7 mouse cellular contexts compared by ENCODE assay signal in genomic region chr6:147475727-147476613, GRCm38 (mm10). TPM values are rescaled to one million over a fixed set of nuclear protein-coding genes. Genes with fewer than 3 reads are reported as not detected.
DNase-seq lines count a peak whose midpoint lies in the region; ATAC-seq lines count a peak whose summit lies in the region.

Gene Ccdc91, plus strand, starts transcription at chr6:147475828.

- DNase-seq in adrenal gland, adult 2 months: peak; percentile 94
- peak; percentile 84 for DNase-seq in embryo, embryonic 11.5 days (ENCODE audit: low read depth, low spot score)
- peak; percentile 89 to 95 for DNase-seq in gastrocnemius, postnatal 36 days
- peak; percentile 87 to 91 for DNase-seq in left cerebral cortex, postnatal 25 days (ENCODE audit: low spot score in 2 of 2)
- DNase-seq in midbrain, embryonic 10.5 days (ENCODE audit: low spot score): peak; percentile 91
- peak; percentile 90 for DNase-seq in right cerebral cortex, postnatal 4 days

- peak within 1 kb of the TSS; percentile 63 for H3K4me3 ChIP-seq in intestine, embryonic 15.5 days (replicated peaks)
- H3K4me3 ChIP-seq in midbrain, embryonic 10.5 days: peak within 1 kb of the TSS; percentile 85

- peak; percentile 99 for ATAC-seq in intestine, embryonic 15.5 days

- H3K9me3 ChIP-seq in intestine, embryonic 15.5 days: no peaks in the 10 kb centered on the region
- H3K9me3 ChIP-seq in midbrain, embryonic 10.5 days (replicated peaks): no peaks in the 10 kb centered on the region

- peak within 1 kb of the TSS; percentile 79 for H3K4me2 ChIP-seq in intestine, embryonic 15.5 days (replicated peaks)

- intact Hi-C loops in gastrocnemius, postnatal 36 days (cut with DNase I): loop anchor here (10.0 kb wide), 1 partner anchor 211 kb away; the partner anchor contains the start of gene Pthlh
- intact Hi-C loops in left cerebral cortex, postnatal 25 days (cut with DNase I): loop anchor here (2.0 to 10.0 kb wide), 2 partner anchors 213 to 431 kb away; partner anchors contain the start of gene Mrps35

- WGBS in intestine, embryonic 15.5 days: under 1% methylated on average over 78 of the region's 78 CpGs
- WGBS in midbrain, embryonic 10.5 days: under 1% methylated on average over 78 of the region's 78 CpGs

- peaks cover 4% of the 10 kb centered on the region; the same call in 1 of the 2 replicates for H3K4me1 ChIP-seq in intestine, embryonic 15.5 days (replicated peaks)
- H3K4me1 ChIP-seq in midbrain, embryonic 10.5 days: peaks cover 13% of the 10 kb centered on the region

- peak within 1 kb of the TSS; percentile 81 for H3K27ac ChIP-seq in intestine, embryonic 15.5 days
- H3K27ac ChIP-seq in midbrain, embryonic 10.5 days (replicated peaks): peak within 1 kb of the TSS; percentile 95

- peak within 1 kb of the TSS; percentile 71 for H3K9ac ChIP-seq in intestine, embryonic 15.5 days

- H3K27me3 ChIP-seq in intestine, embryonic 15.5 days (replicated peaks): no peaks in the 10 kb centered on the region
- no peaks in the 10 kb centered on the region for H3K27me3 ChIP-seq in midbrain, embryonic 10.5 days (ENCODE audit: low read depth, poor library complexity, severe bottlenecking)

- no peaks in the 10 kb centered on the region for H3K36me3 ChIP-seq in intestine, embryonic 15.5 days
- no peaks in the 10 kb centered on the region for H3K36me3 ChIP-seq in midbrain, embryonic 10.5 days

RNA-seq across cellular contexts. Expression of gene Ccdc91, which starts in this region (rescaled TPM):
- 10 to 100 TPM; 57.3 to 64.0 TPM for total RNA-seq in adrenal gland, adult 2 months (2021)
- 34.5 and 37.9 TPM in 2 replicates for polyA plus RNA-seq in adrenal gland, adult 2 months (2012; rRNA removed)
- 10 to 100 TPM; 75.6 to 86.2 TPM for total RNA-seq in gastrocnemius, postnatal 36 days (2021)
- 25.2 and 26.5 TPM in 2 replicates for polyA plus RNA-seq in intestine, embryonic 15.5 days (2015; fragmentation: Nextera tagmentation; extraction: Ambion mirVana)
- total RNA-seq in left cerebral cortex, postnatal 25 days (2021): 10 to 100 TPM; 33.4 to 36.0 TPM
- 29.5 and 32.3 TPM in 2 replicates for polyA plus RNA-seq in midbrain, embryonic 10.5 days (2016; fragmentation: Nextera tagmentation; extraction: Ambion mirVana)

Comparison
In these comparisons a context has a peak if more than half of its experiments do, and no peak if none do; other contexts are left out.
1. Peak in every context shown above with its lines: DNase-seq, ATAC-seq, H3K4me3 ChIP-seq and H3K27ac ChIP-seq.